In the genomic region with DNA sequence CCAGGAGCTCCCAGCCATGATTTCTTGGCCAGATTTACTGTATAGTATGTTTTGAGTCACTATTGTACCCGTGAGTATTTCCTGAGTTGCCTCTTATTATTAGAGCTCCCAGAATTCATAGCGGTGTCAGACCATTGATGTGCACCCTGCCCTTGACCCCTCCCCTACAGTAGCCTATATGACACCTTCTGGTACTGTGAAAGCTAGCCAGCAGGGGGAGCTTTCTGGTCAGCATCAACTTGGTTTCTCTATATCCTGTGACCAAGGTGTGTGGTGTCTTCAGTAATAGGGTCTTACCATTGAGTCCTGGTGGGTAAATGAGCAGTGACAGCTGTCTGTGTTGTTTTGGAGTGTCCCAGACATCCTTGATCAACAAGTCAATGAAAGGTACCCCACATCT, we compare ENCODE assay signal across 9 mouse cellular contexts. TPM values are rescaled to one million over a fixed set of nuclear protein-coding genes. Genes with fewer than 3 reads are reported as not detected.
DNase-seq lines count a peak whose midpoint lies in the region; ATAC-seq and TF ChIP-seq lines count a peak whose summit lies in the region.
"Had no signal": no experiment of that assay in that cellular context is flagged by ENCODE, and none has a peak within 500 bp of the region (broad histone marks: within the 10 kb centered on the region; RNA-seq: fewer than 3 reads in every experiment).

No protein-coding gene starts in this region.

- H3K4me2 ChIP-seq in kidney, embryonic 16.5 days (replicated peaks; ENCODE audit: low read depth, low read length) = no peak overlapping the region
- H3K4me2 ChIP-seq in intestine, postnatal 0 days (replicated peaks; ENCODE audit: low read depth) = no peak overlapping the region
- H3K4me2 ChIP-seq: embryonic facial prominence, embryonic 12.5 days had no signal

- peak; percentile 79 for TF ChIP-seq CTCF in intestine, postnatal 0 days (IDR thresholded peaks at IDR 0.05; ENCODE audit: low read depth)

- no peaks in the 10 kb centered on the region for H3K27me3 ChIP-seq in kidney, embryonic 16.5 days (ENCODE audit: insufficient read depth, low read length)
- H3K27me3 ChIP-seq in intestine, postnatal 0 days (replicated peaks; ENCODE audit: control insufficient read depth, insufficient read depth, low read length) = no peaks in the 10 kb centered on the region
- H3K27me3 ChIP-seq: embryonic facial prominence, embryonic 12.5 days had no signal

- no peak for ATAC-seq in kidney, embryonic 16.5 days (ENCODE audit: low FRiP score, low TSS enrichment)
- ATAC-seq in intestine, postnatal 0 days = no peak

- H3K27ac ChIP-seq in kidney, embryonic 16.5 days (ENCODE audit: low read length) = no peak overlapping the region
- no peak overlapping the region for H3K27ac ChIP-seq in intestine, postnatal 0 days (ENCODE audit: low read depth, low read length)
- H3K27ac ChIP-seq: embryonic facial prominence, embryonic 12.5 days had no signal

- H3K4me1 ChIP-seq in kidney, embryonic 16.5 days (ENCODE audit: insufficient read depth, low read length) = peaks cover 9% of the 10 kb centered on the region
- no peaks in the 10 kb centered on the region for H3K4me1 ChIP-seq in intestine, postnatal 0 days (replicated peaks; ENCODE audit: control insufficient read depth, insufficient read depth, low read length)

- no peak overlapping the region for H3K4me3 ChIP-seq in kidney, embryonic 16.5 days (ENCODE audit: low read length)
- H3K4me3 ChIP-seq in intestine, postnatal 0 days (ENCODE audit: low read depth, low read length) = no peak overlapping the region
- H3K4me3 ChIP-seq: embryonic facial prominence, embryonic 12.5 days had no signal

- no peak overlapping the region for H3K9ac ChIP-seq in kidney, embryonic 16.5 days (replicated peaks; ENCODE audit: low read length)
- no peak overlapping the region for H3K9ac ChIP-seq in intestine, postnatal 0 days (ENCODE audit: low read depth, low read length)
- H3K9ac ChIP-seq: embryonic facial prominence, embryonic 12.5 days had no signal

- WGBS in kidney, embryonic 16.5 days = 8% methylated on average over 2 of the region's 2 CpGs
- WGBS in intestine, postnatal 0 days = 16% methylated on average over 2 of the region's 2 CpGs

- H3K9me3 ChIP-seq in kidney, embryonic 16.5 days (ENCODE audit: low read length) = no peaks in the 10 kb centered on the region
- no peaks in the 10 kb centered on the region for H3K9me3 ChIP-seq in intestine, postnatal 0 days (ENCODE audit: control insufficient read depth)
- H3K9me3 ChIP-seq: embryonic facial prominence, embryonic 12.5 days had no signal

- no peaks in the 10 kb centered on the region for H3K36me3 ChIP-seq in kidney, embryonic 16.5 days (ENCODE audit: insufficient read depth, low read length)
- H3K36me3 ChIP-seq in intestine, postnatal 0 days (ENCODE audit: control insufficient read depth, insufficient read depth) = no peaks in the 10 kb centered on the region
- H3K36me3 ChIP-seq: embryonic facial prominence, embryonic 12.5 days had no signal

- DNase-seq in kidney, adult 8-10 months = peak; percentile 15 to 42
- DNase-seq in CD4-positive, CD25-positive, alpha-beta regulatory T cell, adult 2 months (ENCODE audit: low read depth, low spot score) = peak; percentile 69
- DNase-seq in ZHBTc4 (ENCODE audit: low read depth, low spot score) = peak; percentile 80
- peak; percentile 75 for DNase-seq in embryo, embryonic 11 days
- peak; percentile 59 for DNase-seq in mesoderm, embryonic 11.5 days (ENCODE audit: low read depth, low spot score)
- no peak for DNase-seq in urinary bladder, postnatal 4 days (ENCODE audit: low spot score in 2 of 2)

RNA-seq across cellular contexts. Expression of a gene that starts 18.4 kb away (rescaled TPM):
- polyA plus RNA-seq in kidney, embryonic 16.5 days (2015; fragmentation: Nextera tagmentation; extraction: Ambion mirVana) = not detected in 2 replicates
- polyA plus RNA-seq in intestine, postnatal 0 days (2015; fragmentation: Nextera tagmentation; extraction: Ambion mirVana) = not detected in 2 replicates
- polyA plus RNA-seq: embryonic facial prominence, embryonic 12.5 days had no signal

Comparison
In these comparisons a context has a peak if more than half of its experiments do, and no peak if none do; other contexts are left out.
1. DNase-seq: peak in kidney, adult 8-10 months (2 of 2), CD4-positive, CD25-positive, alpha-beta regulatory T cell, adult 2 months (single experiment), ZHBTc4 (single experiment), embryo, embryonic 11 days (single experiment) and mesoderm, embryonic 11.5 days (single experiment); none in urinary bladder, postnatal 4 days (0 of 2).